Mouse (Mus musculus): ENCODE results near the gene Spryd3.

DNA sequence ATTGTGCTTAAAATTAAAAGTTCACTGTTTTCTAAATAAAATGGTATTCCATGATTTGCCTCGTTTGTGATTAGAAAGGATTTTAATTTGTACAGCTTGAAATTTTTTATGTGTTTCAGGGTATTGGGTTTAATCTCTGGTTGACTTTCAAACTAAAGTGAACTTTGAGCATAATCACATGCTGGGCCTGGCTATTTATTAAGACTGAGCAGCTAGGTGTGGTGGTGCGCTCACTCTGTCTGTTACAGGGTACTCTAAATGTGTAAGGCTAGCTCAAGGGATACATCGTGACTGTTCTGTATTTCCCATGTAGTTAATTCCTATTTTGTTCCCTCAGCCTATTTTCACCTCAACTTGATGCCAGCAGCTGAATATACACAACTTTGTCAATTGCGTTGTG lies 53.9 kb downstream of the Spryd3 start:
- TF ChIP-seq CTCF (IDR thresholded peaks at IDR 0.05; ENCODE audit: low read depth): no peak
- no peak for TF ChIP-seq EP300 (IDR thresholded peaks at IDR 0.05; ENCODE audit: low read depth)

All from heart, postnatal 0 days (tissue).